Mouse (Mus musculus): ENCODE data around the gene Tmem9b. TPM values are rescaled to one million over a fixed set of nuclear protein-coding genes. Genes with fewer than 3 reads are reported as not detected.

Tmem9b gene
- 40.5 and 53.2 TPM in 2 replicates for polyA plus RNA-seq (2016; fragmentation: Nextera tagmentation; extraction: Ambion mirVana)

DNA sequence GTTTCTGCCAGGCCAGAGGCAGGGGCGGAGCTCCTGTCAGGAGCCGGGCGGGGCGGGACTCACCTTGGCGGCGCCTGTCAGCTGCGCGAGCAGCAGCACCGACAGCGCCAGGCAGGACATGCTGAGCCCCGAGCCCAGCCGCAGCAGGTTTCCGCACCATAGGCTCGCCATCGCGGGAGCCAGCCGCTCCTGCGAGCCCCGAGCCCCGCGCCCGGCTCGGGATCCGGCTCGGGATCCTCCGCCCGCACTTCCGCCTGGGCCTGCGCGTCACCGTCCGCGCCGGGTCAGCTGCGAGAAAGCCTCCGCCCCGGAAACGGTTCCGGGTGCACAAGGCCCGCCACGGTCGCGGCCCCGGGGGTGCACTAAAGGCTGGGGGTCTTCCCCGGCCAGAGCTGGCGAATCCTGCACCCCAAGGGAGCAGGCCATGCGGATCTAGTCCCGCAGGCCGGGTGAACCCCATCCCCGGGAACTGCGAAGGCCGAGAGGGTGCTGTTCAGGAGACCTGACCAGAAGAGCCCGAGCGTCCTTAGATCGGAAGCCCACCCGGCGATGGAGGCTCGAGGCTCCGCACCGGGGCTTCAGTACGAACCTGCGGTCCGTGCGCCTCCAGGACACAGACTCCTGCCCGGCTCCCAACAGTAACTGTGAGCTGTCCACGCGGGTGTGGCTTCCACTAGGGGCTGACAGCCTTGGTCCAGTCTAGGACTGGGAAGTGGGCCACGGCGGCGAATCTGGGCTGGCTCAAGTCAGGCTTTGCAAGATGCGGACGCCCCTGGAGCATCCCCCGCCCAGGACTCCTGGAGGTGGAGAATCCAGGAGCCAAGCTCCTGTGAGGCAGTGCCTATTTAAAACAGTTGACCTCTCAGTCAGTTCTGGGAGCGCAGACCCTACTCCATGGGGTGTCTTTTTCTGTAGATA is at the start of gene Tmem9b:
TSS of gene Tmem9b (minus strand) at position 868 of the 918 bp plus-strand sequence.
- H3K27me3 ChIP-seq (ENCODE audit: insufficient read depth, poor library complexity, severe bottlenecking): no peaks in the 10 kb centered on the region
- peak within 1 kb of the TSS; percentile 94 for H3K4me3 ChIP-seq
- H3K36me3 ChIP-seq: no peaks in the 10 kb centered on the region
- WGBS: under 1% methylated on average over 74 of the region's 74 CpGs
- no peaks in the 10 kb centered on the region for H3K9me3 ChIP-seq
- DNase-seq (ENCODE audit: low spot score): peak; percentile 85
- peaks cover 27% of the 10 kb centered on the region for H3K4me1 ChIP-seq (replicated peaks)
- H3K27ac ChIP-seq: peak within 1 kb of the TSS; percentile 94

DNA sequence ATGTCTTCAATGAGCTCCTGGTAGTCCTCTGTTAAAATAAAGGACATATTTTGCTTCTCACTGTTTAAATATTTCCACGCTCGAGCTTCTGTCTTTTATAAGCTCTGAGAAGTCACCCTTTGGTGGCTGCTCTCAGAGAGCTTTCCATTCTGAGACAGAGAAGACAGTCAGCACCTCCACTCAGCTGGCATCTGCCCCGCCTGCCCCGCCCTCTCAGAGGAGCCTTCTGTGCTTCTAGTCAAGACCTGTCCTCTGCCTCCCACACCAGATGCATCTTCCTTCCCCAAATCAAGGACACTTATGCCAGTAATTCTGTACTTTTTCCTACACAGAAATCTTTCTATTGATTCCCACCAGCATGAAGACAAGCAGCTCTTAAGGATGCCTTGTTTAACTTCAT is 48.0 kb upstream of the Tmem9b start:
- no peak for DNase-seq (ENCODE audit: low spot score)
- 86% methylated on average over 4 of the region's 4 CpGs for WGBS
- Histone ChIP-seq H3K27me3 (ENCODE audit: insufficient read depth, poor library complexity, severe bottlenecking) (0 out of 2 replicates have a peak, but pooled peaks cover 5% of the 10 kb centered on the region), H3K9me3 (no peaks in the 10 kb centered on the region), H3K4me1 (replicated peaks) (no peaks in the 10 kb centered on the region), H3K27ac (no peak overlapping the region), H3K36me3 (no peaks in the 10 kb centered on the region), H3K4me3 (no peak overlapping the region)

- Histone ChIP-seq H3K9me3 (no peaks in the 10 kb centered on the region), H3K4me3 (no peak overlapping the region), H3K36me3 (no peaks in the 10 kb centered on the region), H3K27me3 (ENCODE audit: insufficient read depth, poor library complexity, severe bottlenecking) (0 out of 2 replicates have a peak, but pooled peaks cover 2% of the 10 kb centered on the region), H3K4me1 (replicated peaks) (no peaks in the 10 kb centered on the region), H3K27ac (no peak overlapping the region)
- DNase-seq (ENCODE audit: low spot score): no peak
- WGBS: 94% methylated on average over 11 of the region's 11 CpGs
Observed at GRCm38 (mm10) chr7:109799168-109799567, 46.5 kb upstream of the Tmem9b start.

DNA sequence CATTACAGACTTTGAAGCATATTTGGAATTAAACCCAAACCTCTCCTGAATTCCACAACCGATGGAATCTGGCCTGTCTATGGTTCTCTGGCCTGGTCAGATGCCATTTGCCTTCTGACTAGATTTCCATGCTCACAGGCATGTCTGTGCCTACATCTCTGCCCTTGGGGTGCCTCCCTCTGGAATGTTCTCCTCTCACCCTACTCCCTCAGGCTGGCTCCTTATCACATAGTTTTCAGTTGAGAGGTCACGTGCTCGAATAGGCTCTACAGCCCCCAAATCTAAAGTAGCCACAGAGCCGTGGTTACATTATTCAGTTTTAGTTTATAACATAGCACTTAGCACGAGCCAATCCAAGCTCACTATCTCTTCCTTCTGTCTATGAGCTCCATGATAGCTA is 42.9 kb upstream of the Tmem9b start:
- 85% methylated on average over 5 of the region's 5 CpGs for WGBS

GRCm38 (mm10) chr7:109794556-109794955 is 41.9 kb upstream of the Tmem9b start:
- H3K9me3 ChIP-seq: no peaks in the 10 kb centered on the region
- no peak overlapping the region for H3K27ac ChIP-seq
- no peaks in the 10 kb centered on the region for H3K4me1 ChIP-seq (replicated peaks)
- H3K36me3 ChIP-seq: no peaks in the 10 kb centered on the region
- H3K27me3 ChIP-seq (ENCODE audit: insufficient read depth, poor library complexity, severe bottlenecking): no peaks in the 10 kb centered on the region
- no peak for DNase-seq (ENCODE audit: low spot score)
- no peak overlapping the region for H3K4me3 ChIP-seq
- 83% methylated on average over 2 of the region's 2 CpGs for WGBS

More for the DNA sequence above, 42.9 kb upstream of the Tmem9b start:
- Histone ChIP-seq H3K27ac (no peak overlapping the region), H3K9me3 (no peaks in the 10 kb centered on the region), H3K36me3 (no peaks in the 10 kb centered on the region), H3K4me1 (replicated peaks) (no peaks in the 10 kb centered on the region), H3K27me3 (ENCODE audit: insufficient read depth, poor library complexity, severe bottlenecking) (no peaks in the 10 kb centered on the region), H3K4me3 (no peak overlapping the region)
- DNase-seq (ENCODE audit: low spot score): no peak

DNA sequence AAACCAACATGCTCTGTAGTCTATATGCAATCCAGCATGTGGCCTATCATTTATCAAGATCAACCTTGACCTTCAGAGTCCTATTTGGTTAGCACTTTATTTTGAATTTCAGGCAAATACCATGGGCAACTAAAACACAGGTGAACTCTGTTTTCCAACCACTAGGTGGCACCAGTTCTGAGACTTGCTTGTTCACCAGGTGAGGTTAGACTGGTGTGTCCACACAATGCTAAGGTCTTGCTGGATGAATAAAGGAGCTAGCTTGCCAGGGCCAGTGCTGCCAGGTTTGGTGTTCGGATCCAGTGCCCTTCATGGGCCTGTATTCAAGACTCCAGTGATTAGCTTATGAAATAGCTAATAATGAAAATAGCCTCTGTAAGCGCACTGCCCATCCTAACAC is 40.1 kb upstream of the Tmem9b start:
- WGBS: 73% methylated on average over 2 of the region's 2 CpGs
- peak; percentile 35 for DNase-seq (ENCODE audit: low spot score)
- H3K9me3 ChIP-seq: no peaks in the 10 kb centered on the region

DNA sequence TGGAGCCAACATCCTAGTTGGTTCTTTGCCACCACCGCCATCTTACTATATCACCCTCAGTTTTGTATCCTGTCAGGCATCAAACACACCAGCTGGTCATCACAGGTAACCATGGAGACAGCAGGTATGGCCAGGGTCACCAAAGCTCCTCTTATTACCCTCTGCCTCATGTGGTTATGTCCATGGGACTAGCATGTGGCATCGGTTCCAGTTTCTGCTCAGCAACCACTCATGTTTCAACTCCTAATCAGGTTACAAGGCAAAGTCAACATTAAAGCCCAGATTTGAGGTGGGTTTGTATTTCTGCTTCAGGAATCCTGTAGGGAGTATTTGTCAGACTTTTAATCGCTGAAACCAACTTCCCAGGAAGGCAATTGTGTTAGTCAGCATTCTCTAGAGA is 38.1 kb upstream of the Tmem9b start:
- H3K4me3 ChIP-seq: no peak overlapping the region
- no peaks in the 10 kb centered on the region for H3K36me3 ChIP-seq
- no peaks in the 10 kb centered on the region for H3K4me1 ChIP-seq (replicated peaks)
- H3K9me3 ChIP-seq: no peaks in the 10 kb centered on the region
- H3K27me3 ChIP-seq (ENCODE audit: insufficient read depth, poor library complexity, severe bottlenecking): no peaks in the 10 kb centered on the region
- no peak for DNase-seq (ENCODE audit: low spot score)
- WGBS: 76% methylated on average over 3 of the region's 3 CpGs
- H3K27ac ChIP-seq: no peak overlapping the region

More for the DNA sequence above, 40.1 kb upstream of the Tmem9b start:
- Histone ChIP-seq H3K27ac (no peak overlapping the region), H3K4me1 (replicated peaks) (no peaks in the 10 kb centered on the region), H3K4me3 (no peak overlapping the region), H3K36me3 (no peaks in the 10 kb centered on the region), H3K27me3 (ENCODE audit: insufficient read depth, poor library complexity, severe bottlenecking) (no peaks in the 10 kb centered on the region)

DNA sequence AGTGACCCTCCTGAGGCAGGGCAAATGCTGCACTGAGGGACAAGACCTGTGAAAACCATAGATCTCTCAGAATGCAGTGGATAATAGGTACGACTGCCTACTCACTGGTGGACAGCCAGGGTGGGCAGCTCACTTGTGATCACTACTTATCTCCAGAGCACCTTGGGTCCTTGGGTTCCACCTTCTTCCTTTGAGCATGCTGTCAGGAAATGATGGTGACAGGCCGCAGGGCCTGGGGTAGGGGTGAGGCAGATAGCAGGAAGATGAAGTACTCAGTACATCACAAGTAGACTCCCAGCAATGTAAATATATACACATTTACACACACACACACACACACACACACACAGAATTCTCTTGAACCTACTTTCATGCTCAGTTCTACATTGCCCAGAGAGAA is 35.2 kb upstream of the Tmem9b start:
- Histone ChIP-seq H3K27ac (no peak overlapping the region), H3K4me1 (replicated peaks) (no peaks in the 10 kb centered on the region), H3K36me3 (no peaks in the 10 kb centered on the region), H3K9me3 (no peaks in the 10 kb centered on the region), H3K4me3 (no peak overlapping the region), H3K27me3 (ENCODE audit: insufficient read depth, poor library complexity, severe bottlenecking) (peaks cover 17% of the 10 kb centered on the region)
- WGBS: 88% methylated on average over 2 of the region's 2 CpGs
- no peak for DNase-seq (ENCODE audit: low spot score)

DNA sequence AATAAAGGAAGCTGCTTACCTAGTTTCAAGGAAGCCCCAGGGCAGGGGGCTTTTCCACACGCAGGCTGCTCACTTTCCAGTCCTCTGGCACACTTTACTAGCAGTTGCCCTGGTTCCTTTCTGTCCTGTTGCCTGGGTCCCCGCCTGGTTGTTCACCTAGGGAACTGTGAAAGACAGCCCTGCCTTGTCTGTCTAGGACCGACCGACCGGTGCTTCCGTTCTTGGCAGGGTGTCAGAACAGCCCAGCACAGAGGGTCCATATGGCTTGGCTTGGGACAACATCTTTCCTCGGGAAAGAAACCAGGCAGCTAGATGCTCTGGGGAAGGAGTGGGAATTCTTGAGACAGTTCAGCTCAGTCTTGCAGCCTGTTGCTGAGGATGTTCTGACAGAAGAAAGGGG is 30.6 kb upstream of the Tmem9b start:
- Histone ChIP-seq H3K9me3 (no peaks in the 10 kb centered on the region), H3K4me1 (replicated peaks) (peaks cover 14% of the 10 kb centered on the region), H3K4me3 (no peak overlapping the region), H3K36me3 (no peaks in the 10 kb centered on the region), H3K27me3 (ENCODE audit: insufficient read depth, poor library complexity, severe bottlenecking) (peaks cover 62% of the 10 kb centered on the region), H3K27ac (no peak overlapping the region)
- WGBS: 66% methylated on average over 7 of the region's 7 CpGs
- no peak for DNase-seq (ENCODE audit: low spot score)

DNA sequence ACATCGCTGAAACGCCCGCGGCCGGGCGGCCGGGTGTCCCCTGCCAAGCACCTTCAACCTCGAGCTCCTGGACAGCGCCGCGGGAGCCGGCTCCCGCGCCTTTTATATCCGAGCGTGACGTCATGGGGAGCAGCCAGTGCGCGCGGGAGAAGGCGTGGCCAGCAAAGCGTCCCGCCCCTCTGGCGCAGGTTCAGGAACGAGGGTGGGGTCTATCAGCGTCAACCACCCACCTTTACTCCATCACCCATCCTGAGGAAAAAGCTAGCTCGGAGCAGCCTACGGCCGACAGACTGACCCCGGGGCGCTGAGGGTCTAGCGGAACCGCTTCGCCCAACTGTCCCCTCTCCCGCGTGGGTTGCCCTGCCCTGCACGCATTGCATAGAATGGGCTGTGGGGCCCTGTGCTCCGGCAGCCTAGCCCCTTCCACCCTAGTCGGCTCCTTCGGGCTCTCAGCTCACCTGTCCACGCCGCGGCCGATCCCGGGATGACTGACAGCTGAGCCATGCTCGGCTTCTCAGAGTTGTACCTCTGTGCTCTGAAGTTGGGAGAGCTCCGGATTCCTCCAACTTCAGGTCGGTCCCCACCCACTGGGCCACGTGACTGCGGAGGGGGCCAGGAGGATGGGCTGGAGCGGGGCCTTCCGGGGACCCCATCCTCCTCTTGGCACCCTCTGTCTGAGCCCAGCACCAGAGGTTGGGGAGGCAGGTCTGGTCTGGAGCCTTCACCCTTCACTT is 29.0 kb upstream of the Tmem9b start, which contains the start of gene Nrip3:
TSS of gene Nrip3 (minus strand) at position 556 of the 734 bp plus-strand sequence.
- Histone ChIP-seq H3K36me3 (no peaks in the 10 kb centered on the region), H3K27me3 (ENCODE audit: insufficient read depth, poor library complexity, severe bottlenecking) (peaks cover 65% of the 10 kb centered on the region), H3K4me1 (replicated peaks) (peaks cover 14% of the 10 kb centered on the region), H3K4me3 (peak within 1 kb of the TSS; percentile 68), H3K9me3 (no peaks in the 10 kb centered on the region), H3K27ac (0 out of 2 replicates have a peak within 1 kb of the TSS, but pooled peaks have one; percentile 29)
- DNase-seq (ENCODE audit: low spot score): peak; percentile 84
- 1% methylated on average over 52 of the region's 52 CpGs for whole genome bisulfite sequencing

GRCm38 (mm10) chr7:109781087-109781469 is 28.4 kb upstream of the Tmem9b start:
- Histone ChIP-seq H3K9me3 (no peaks in the 10 kb centered on the region), H3K4me1 (replicated peaks) (peaks cover 14% of the 10 kb centered on the region), H3K4me3 (peak overlapping the region; percentile 68), H3K36me3 (no peaks in the 10 kb centered on the region), H3K27ac (0 out of 2 replicates have a peak overlapping the region, but pooled peaks have one; percentile 29), H3K27me3 (ENCODE audit: insufficient read depth, poor library complexity, severe bottlenecking) (peaks cover 65% of the 10 kb centered on the region)
- WGBS: 3% methylated on average over 24 of the region's 24 CpGs
- DNase-seq (ENCODE audit: low spot score): no peak

- Histone ChIP-seq H3K4me3 (no peak overlapping the region), H3K9me3 (no peaks in the 10 kb centered on the region), H3K4me1 (replicated peaks) (no peaks in the 10 kb centered on the region), H3K27ac (no peak overlapping the region), H3K36me3 (no peaks in the 10 kb centered on the region), H3K27me3 (ENCODE audit: insufficient read depth, poor library complexity, severe bottlenecking) (no peaks in the 10 kb centered on the region)
- no peak for DNase-seq (ENCODE audit: low spot score)
Observed at GRCm38 (mm10) chr7:109772251-109772650, 19.6 kb upstream of the Tmem9b start.
